ENCODE assay signal across 29 mouse cellular contexts in the genomic region with DNA sequence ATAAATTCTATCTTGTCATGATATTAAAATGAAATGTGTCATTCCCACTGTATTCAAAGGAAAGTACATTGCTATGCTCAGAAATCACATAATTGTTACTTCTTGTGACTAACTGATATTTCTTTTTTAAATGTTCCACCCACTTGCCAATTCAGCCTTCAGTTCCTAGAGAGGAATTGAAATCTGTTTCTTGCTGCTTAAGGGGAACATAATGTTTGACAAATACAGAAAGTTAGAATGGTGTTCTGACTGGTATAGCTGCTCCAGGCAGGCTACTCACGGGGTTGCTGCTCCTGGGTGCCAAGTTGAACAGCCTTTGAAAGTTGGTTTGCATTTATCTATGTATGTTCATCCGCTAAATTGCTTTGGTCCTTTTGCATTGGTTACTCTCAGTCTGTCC.
"Had no signal": no experiment of that assay in that cellular context is flagged by ENCODE, and none has a peak within 500 bp of the region (broad histone marks: within the 10 kb centered on the region; RNA-seq: fewer than 3 reads in every experiment).

No protein-coding gene starts in this region.

- ATAC-seq: forebrain, embryonic 13.5 days; forebrain, embryonic 14.5 days; forebrain, embryonic 15.5 days; forebrain, embryonic 16.5 days; forebrain, postnatal 0 days had no signal

- DNase-seq: cerebellum, adult 8-10 months; cerebellum, adult 9-10 months; cerebellum, adult 9-11 months; cerebellum, postnatal 10 days; cerebellum, postnatal 14 days; cerebellum, postnatal 25 days; cerebellum, postnatal 36 days; embryo, embryonic 11 days; forebrain, postnatal 0 days; gastrocnemius, adult 2 months; gastrocnemius, postnatal 10 days; gastrocnemius, postnatal 14 days; gastrocnemius, postnatal 25 days; gastrocnemius, postnatal 36 days; heart, adult 11 months; heart, adult 18-20 months; heart, adult 2 months had no signal

- H3K4me1 ChIP-seq: embryonic facial prominence, embryonic 10.5 days; embryonic facial prominence, embryonic 12.5 days; embryonic facial prominence, embryonic 13.5 days; embryonic facial prominence, embryonic 15.5 days; forebrain, embryonic 10.5 days; forebrain, embryonic 12.5 days; forebrain, embryonic 13.5 days; forebrain, embryonic 15.5 days; heart, embryonic 10.5 days had no signal

- H3K27ac ChIP-seq: embryonic facial prominence, embryonic 10.5 days; embryonic facial prominence, embryonic 12.5 days; embryonic facial prominence, embryonic 13.5 days; embryonic facial prominence, embryonic 15.5 days; forebrain, embryonic 10.5 days; forebrain, embryonic 12.5 days; forebrain, embryonic 13.5 days; forebrain, embryonic 15.5 days; gastrocnemius, adult 2 months; heart, adult 2 months; heart, embryonic 10.5 days had no signal

- H3K4me3 ChIP-seq: embryonic facial prominence, embryonic 10.5 days; embryonic facial prominence, embryonic 12.5 days; embryonic facial prominence, embryonic 13.5 days; embryonic facial prominence, embryonic 15.5 days; erythroblast, embryonic 14.5 days; forebrain, embryonic 10.5 days; forebrain, embryonic 12.5 days; forebrain, embryonic 13.5 days; forebrain, embryonic 15.5 days; gastrocnemius, adult 2 months; heart, adult 2 months; heart, embryonic 10.5 days had no signal
